Mouse (Mus musculus): Measurements from ENCODE around the gene Ranbp9.

DNA sequence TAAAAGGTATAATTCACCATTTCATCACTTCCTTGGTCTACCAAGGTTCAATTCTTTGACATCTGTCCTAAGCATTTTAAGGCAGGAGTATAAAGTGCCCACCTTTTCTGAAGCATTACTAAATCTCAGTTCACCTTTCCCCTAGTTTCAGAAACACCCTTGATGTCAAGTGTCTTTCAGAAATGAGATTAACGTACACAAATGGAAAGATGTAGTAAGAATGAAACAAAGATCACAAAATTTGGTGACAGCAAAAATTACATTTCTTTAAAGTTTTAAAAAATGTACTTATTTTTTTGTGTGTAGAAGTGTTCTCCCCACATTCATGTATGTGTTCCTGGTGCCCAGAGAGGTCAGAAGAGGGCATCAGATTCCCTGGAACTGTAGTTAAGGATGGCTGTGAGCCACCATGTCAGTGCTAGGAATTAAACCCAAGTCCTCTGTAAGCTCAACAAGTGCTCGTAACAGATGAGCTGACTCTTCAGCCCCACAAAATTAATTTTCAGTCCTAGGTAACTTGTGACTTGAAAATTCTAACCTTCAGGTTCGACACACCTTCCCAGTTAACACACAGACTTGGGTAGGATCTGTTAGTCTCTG lies 3.9 kb downstream of the Ranbp9 start:
- TF ChIP-seq CTCF (IDR thresholded peaks at IDR 0.05; ENCODE audit: low read depth) (no peak), EP300 (IDR thresholded peaks at IDR 0.05; ENCODE audit: low read depth) (no peak)
